Mouse (Mus musculus) 3134 (cell line): ENCODE data around the gene Kdm3a.

Source experiments
- DNase-seq: peaks from one replicate; pipeline ENCODE4 v3.0.0-alpha.2; 2011; ENCODE audit warnings: low spot score; ENCODE audit not compliant: insufficient read length; ENCODE audit errors: extremely low read depth

Kdm3a gene

GRCm38 (mm10) chr6:71632829-71633662, at the start of gene Kdm3a:
Gene Kdm3a (minus strand): TSS chr6:71632990.
- peak; percentile 99 for DNase-seq

GRCm38 (mm10) chr6:71678891-71679290, 46.1 kb upstream of the Kdm3a start:
- DNase-seq: no peak

GRCm38 (mm10) chr6:71673166-71673565, 40.4 kb upstream of the Kdm3a start:
- DNase-seq: no peak

GRCm38 (mm10) chr6:71664511-71664910, 31.7 kb upstream of the Kdm3a start:
- no peak for DNase-seq

- DNase-seq: no peak
These were observed 25.5 kb upstream of the Kdm3a start for GRCm38 (mm10) chr6:71658290-71658689.

GRCm38 (mm10) chr6:71655835-71656234, 23.0 kb upstream of the Kdm3a start:
- DNase-seq: no peak

GRCm38 (mm10) chr6:71651868-71652267, 19.1 kb upstream of the Kdm3a start:
- no peak for DNase-seq

- no peak for DNase-seq
These were observed 333 bp downstream of the Kdm3a start for GRCm38 (mm10) chr6:71632486-71632828.

GRCm38 (mm10) chr6:71631706-71632461, 906 bp downstream of the Kdm3a start:
- DNase-seq: peak; percentile 61

GRCm38 (mm10) chr6:71631196-71631595, 1.6 kb downstream of the Kdm3a start:
- DNase-seq: no peak

- DNase-seq: no peak
These were observed 5.5 kb downstream of the Kdm3a start for GRCm38 (mm10) chr6:71627325-71627724.

- DNase-seq: no peak
These were observed 6.8 kb downstream of the Kdm3a start for GRCm38 (mm10) chr6:71625984-71626383.

- no peak for DNase-seq
These were observed 8.1 kb downstream of the Kdm3a start for GRCm38 (mm10) chr6:71624723-71625122.

GRCm38 (mm10) chr6:71621981-71622380, 10.8 kb downstream of the Kdm3a start:
- DNase-seq: no peak

- no peak for DNase-seq
These were observed 11.2 kb downstream of the Kdm3a start for GRCm38 (mm10) chr6:71621551-71621950.

GRCm38 (mm10) chr6:71616959-71617358, 15.8 kb downstream of the Kdm3a start:
- no peak for DNase-seq

GRCm38 (mm10) chr6:71613225-71613624, 19.6 kb downstream of the Kdm3a start:
- no peak for DNase-seq

GRCm38 (mm10) chr6:71609968-71610367, 22.8 kb downstream of the Kdm3a start:
- no peak for DNase-seq

- DNase-seq: no peak
These were observed 23.8 kb downstream of the Kdm3a start for GRCm38 (mm10) chr6:71608994-71609393.

GRCm38 (mm10) chr6:71607756-71608155, 25.0 kb downstream of the Kdm3a start:
- no peak for DNase-seq

- no peak for DNase-seq
These were observed 42.6 kb downstream of the Kdm3a start for GRCm38 (mm10) chr6:71590154-71590553.

GRCm38 (mm10) chr6:71589401-71589800, 43.4 kb downstream of the Kdm3a start:
- no peak for DNase-seq
